In genomic region chr8:105263244-105263912, GRCm38 (mm10) we compare ENCODE assay signal across 9 mouse cellular contexts. TPM values are rescaled to one million over a fixed set of nuclear protein-coding genes. Genes with fewer than 3 reads are reported as not detected.
A peak's percentile ranks its signal among the peaks of the same experiment; 100 is the strongest.
DNase-seq lines count a peak whose midpoint lies in the region; ATAC-seq and TF ChIP-seq lines count a peak whose summit lies in the region.
"Had no signal": no experiment of that assay in that cellular context is flagged by ENCODE, and none has a peak within 500 bp of the region (broad histone marks: within the 10 kb centered on the region; RNA-seq: fewer than 3 reads in every experiment).

No protein-coding gene starts in this region.

- intact Hi-C loops in left cerebral cortex, postnatal 10 days (cut with DNase I): no loop called here

- H3K27me3 ChIP-seq in hindbrain, embryonic 13.5 days: peaks cover 96% of the 10 kb centered on the region
- H3K27me3 ChIP-seq in hindbrain, postnatal 0 days (ENCODE audit: insufficient read depth, low read length): peaks cover 14% of the 10 kb centered on the region
- H3K27me3 ChIP-seq in CH12.LX (replicated peaks): no peaks in the 10 kb centered on the region
- H3K27me3 ChIP-seq in limb, embryonic 15.5 days: peaks cover 71% of the 10 kb centered on the region

- H3K4me1 ChIP-seq in hindbrain, embryonic 13.5 days (replicated peaks): peaks cover 37% of the 10 kb centered on the region
- H3K4me1 ChIP-seq in hindbrain, postnatal 0 days (ENCODE audit: insufficient read depth, low read length): peaks cover 10% of the 10 kb centered on the region
- peaks cover 9 to 54% of the 10 kb centered on the region in 2 experiments; a peak in 3 of 4 replicates for H3K4me1 ChIP-seq in CH12.LX (ENCODE audit: control insufficient read depth in 1 of 2, insufficient read depth in 2 of 2)
- peaks cover 11% of the 10 kb centered on the region for H3K4me1 ChIP-seq in bone marrow, adult 2 months (ENCODE audit: control insufficient read depth, insufficient read depth, low read length)
- H3K4me1 ChIP-seq in limb, embryonic 15.5 days: peaks cover 36% of the 10 kb centered on the region

- no peak for ATAC-seq in hindbrain, embryonic 13.5 days (ENCODE audit: low FRiP score)
- no peak for ATAC-seq in hindbrain, postnatal 0 days
- ATAC-seq in limb, embryonic 15.5 days (ENCODE audit: insufficient number of reproducible peaks, low FRiP score, low TSS enrichment, low read depth): no peak

- H3K27ac ChIP-seq in hindbrain, embryonic 13.5 days: no peak overlapping the region
- no peak overlapping the region for H3K27ac ChIP-seq in hindbrain, postnatal 0 days
- H3K27ac ChIP-seq in CH12.LX (ENCODE audit: insufficient read depth, low read depth): no peak overlapping the region
- no peak overlapping the region for H3K27ac ChIP-seq in bone marrow, adult 2 months (ENCODE audit: control insufficient read depth, insufficient read depth, low read depth, low read length, poor library complexity)
- H3K27ac ChIP-seq in limb, embryonic 15.5 days: no peak overlapping the region

- 40% methylated on average over 16 of the region's 16 CpGs for WGBS in hindbrain, embryonic 13.5 days
- WGBS in hindbrain, postnatal 0 days: 43% methylated on average over 16 of the region's 16 CpGs
- 53% methylated on average over 16 of the region's 16 CpGs for WGBS in bone marrow, adult 2 months
- WGBS in limb, embryonic 15.5 days: 39% methylated on average over 16 of the region's 16 CpGs

- TF ChIP-seq CTCF in hindbrain, postnatal 0 days (IDR thresholded peaks at IDR 0.05; ENCODE audit: low read depth): no peak; the same call in 1 of the 2 replicates
- peak in 1 of 2 experiments; percentile 25; a peak in 1 of 4 replicates for TF ChIP-seq CTCF in CH12.LX (conservative IDR thresholded peaks at IDR 0.05 in 1 of 2, IDR thresholded peaks at IDR 0.05 in 1 of 2; ENCODE audit: low read depth in 2 of 2, low read length in 2 of 2)
- no peak for TF ChIP-seq CTCF in bone marrow, adult 2 months (IDR thresholded peaks at IDR 0.05; ENCODE audit: control insufficient read depth, insufficient read depth, low read length)

- H3K9me3 ChIP-seq in hindbrain, embryonic 13.5 days: peaks cover 5% of the 10 kb centered on the region; the same call in 1 of the 2 replicates
- H3K9me3 ChIP-seq in hindbrain, postnatal 0 days (ENCODE audit: low read length): no peaks in the 10 kb centered on the region
- H3K9me3 ChIP-seq in CH12.LX (replicated peaks; ENCODE audit: low read length): peaks cover 11% of the 10 kb centered on the region
- H3K9me3 ChIP-seq in limb, embryonic 15.5 days: no peaks in the 10 kb centered on the region

- H3K36me3 ChIP-seq in hindbrain, embryonic 13.5 days: no peaks in the 10 kb centered on the region
- no peaks in the 10 kb centered on the region for H3K36me3 ChIP-seq in hindbrain, postnatal 0 days (ENCODE audit: insufficient read depth, low read length)
- peaks cover 29 to 36% of the 10 kb centered on the region in 2 experiments for H3K36me3 ChIP-seq in CH12.LX (replicated peaks in 1 of 2; ENCODE audit: control insufficient read depth in 1 of 2, insufficient read depth in 1 of 2, low read length in 1 of 2)
- H3K36me3 ChIP-seq in limb, embryonic 15.5 days: no peaks in the 10 kb centered on the region

- H3K4me3 ChIP-seq in hindbrain, embryonic 13.5 days: peak overlapping the region; percentile 55; the same call in 1 of the 2 replicates
- no peak overlapping the region for H3K4me3 ChIP-seq in hindbrain, postnatal 0 days (ENCODE audit: low read length)
- H3K4me3 ChIP-seq in CH12.LX (replicated peaks in 1 of 3; ENCODE audit: low read depth in 2 of 3, low read length in 2 of 3, poor library complexity in 1 of 3): peak overlapping the region in 2 of 3 experiments; percentile 83 to 86
- H3K4me3 ChIP-seq in bone marrow, adult 2 months (replicated peaks; ENCODE audit: control insufficient read depth, low read depth, low read length): peak overlapping the region; percentile 99
- peak overlapping the region; percentile 68 for H3K4me3 ChIP-seq in limb, embryonic 15.5 days

- H3K9ac ChIP-seq in hindbrain, embryonic 13.5 days: no peak overlapping the region
- H3K9ac ChIP-seq in hindbrain, postnatal 0 days (replicated peaks; ENCODE audit: low read length): no peak overlapping the region
- 0 out of 2 replicates have a peak overlapping the region, but pooled peaks have one; percentile 54 for H3K9ac ChIP-seq in CH12.LX (ENCODE audit: insufficient read depth, low read depth)
- no peak overlapping the region for H3K9ac ChIP-seq in limb, embryonic 15.5 days

- H3K79me2 ChIP-seq in CH12.LX (replicated peaks; ENCODE audit: control insufficient read depth, extremely low read depth, insufficient read depth, poor library complexity, severe bottlenecking): no peaks in the 10 kb centered on the region

- no peak for TF ChIP-seq POLR2A in CH12.LX (IDR thresholded peaks at IDR 0.05; ENCODE audit: low read depth, low read length)
- no peak for TF ChIP-seq POLR2A in bone marrow, adult 2 months (IDR thresholded peaks at IDR 0.05; ENCODE audit: borderline replicate concordance, control insufficient read depth, low read depth, low read length)

- dilution Hi-C loops in CH12.LX (cut with MboI; ENCODE audit: extremely low pct_ligation_motif_present, extremely low pct_unique_long_range_greater_than_20kb, low sequenced_read_pairs): no loop called here

- no peak for TF ChIP-seq EP300 in CH12.LX (IDR thresholded peaks at IDR 0.05; ENCODE audit: low read length)

- no peak for TF ChIP-seq RAD21 in CH12.LX (IDR thresholded peaks at IDR 0.05; ENCODE audit: low read depth, low read length)

- in situ Hi-C loops in CH12.LX (cut with MboI; ENCODE audit: low pct_ligation_motif_present, low pct_unique_long_range_greater_than_20kb, low sequenced_read_pairs): no loop called here

- no peak overlapping the region for H3K4me2 ChIP-seq in hindbrain, embryonic 13.5 days
- no peak overlapping the region for H3K4me2 ChIP-seq in hindbrain, postnatal 0 days (ENCODE audit: low read depth, low read length)
- peak overlapping the region; percentile 85 for H3K4me2 ChIP-seq in CH12.LX (ENCODE audit: insufficient read depth, low read depth, poor library complexity, severe bottlenecking)
- H3K4me2 ChIP-seq in limb, embryonic 15.5 days: peak overlapping the region; percentile 86

- no peak for DNase-seq in hindbrain, postnatal 0 days (ENCODE audit: low spot score)
- no peak for DNase-seq in CH12.LX (ENCODE audit: extremely low read depth)
- no peak for DNase-seq in left cerebral cortex, postnatal 10 days (ENCODE audit: extremely low spot score in 1 of 2, low spot score in 2 of 2)
- DNase-seq in gastrocnemius, postnatal 25 days: no peak
- no peak for DNase-seq in embryo, embryonic 11 days
- DNase-seq: adrenal gland, adult 2 months had no signal

RNA-seq across cellular contexts. Expression of gene Tradd, which starts 1.0 kb away (rescaled TPM):
- polyA plus RNA-seq in hindbrain, embryonic 13.5 days (2015; fragmentation: Nextera tagmentation; extraction: Ambion mirVana): 19.9 and 21.1 TPM in 2 replicates
- 11.5 and 15.6 TPM in 2 replicates for total RNA-seq in hindbrain, postnatal 0 days (2014; rRNA removed)
- 14.6 and 14.9 TPM in 2 replicates for polyA plus RNA-seq in hindbrain, postnatal 0 days (2015; fragmentation: Nextera tagmentation; extraction: Ambion mirVana)
- total RNA-seq in CH12.LX (2012; rRNA removed): 30.8 and 31.0 TPM in 2 replicates
- 20.4 and 20.7 TPM in 2 replicates for total RNA-seq in CH12.LX (2014; rRNA removed)
- 18.6 and 24.3 TPM in 2 replicates for polyA plus RNA-seq in CH12.LX (2012; ENCODE audit: insufficient read length, low read depth)
- 11.3 and 12.0 TPM in 2 replicates for polyA plus RNA-seq in bone marrow, adult 2 months (2011; ENCODE audit: insufficient read depth, insufficient read length, low replicate concordance, missing spikeins)
- 30.8 and 38.0 TPM in 2 replicates for polyA plus RNA-seq in limb, embryonic 15.5 days (2015; fragmentation: Nextera tagmentation; extraction: Ambion mirVana)
- 1 to 10 TPM; 5.5 to 5.8 TPM for total RNA-seq in left cerebral cortex, postnatal 10 days (2021)
- total RNA-seq in gastrocnemius, postnatal 25 days (2021): 1 to 10 TPM; 3.0 TPM

RNA-seq across cellular contexts. Expression of gene Fbxl8, which starts 1.1 kb away (rescaled TPM):
- polyA plus RNA-seq in hindbrain, embryonic 13.5 days (2015; fragmentation: Nextera tagmentation; extraction: Ambion mirVana): 1.1 and 1.2 TPM in 2 replicates
- 0.50 and 3.1 TPM in 2 replicates for total RNA-seq in hindbrain, postnatal 0 days (2014; rRNA removed)
- 1.2 and 1.3 TPM in 2 replicates for polyA plus RNA-seq in hindbrain, postnatal 0 days (2015; fragmentation: Nextera tagmentation; extraction: Ambion mirVana)
- total RNA-seq in CH12.LX (2012; rRNA removed): 8.6 and 10.5 TPM in 2 replicates
- total RNA-seq in CH12.LX (2014; rRNA removed): 4.6 and 5.2 TPM in 2 replicates
- 5.4 and 5.9 TPM in 2 replicates for polyA plus RNA-seq in CH12.LX (2012; ENCODE audit: insufficient read length, low read depth)
- 0.50 and 3.7 TPM in 2 replicates for polyA plus RNA-seq in bone marrow, adult 2 months (2011; ENCODE audit: insufficient read depth, insufficient read length, low replicate concordance, missing spikeins)
- polyA plus RNA-seq in limb, embryonic 15.5 days (2015; fragmentation: Nextera tagmentation; extraction: Ambion mirVana): 4.6 and 4.9 TPM in 2 replicates
- total RNA-seq in left cerebral cortex, postnatal 10 days (2021): under 1 TPM; 0.58 to 0.61 TPM
- total RNA-seq in gastrocnemius, postnatal 25 days (2021): 1 to 10 TPM in 1 of 2 experiments, under 1 TPM in 1; 0.90 to 1.0 TPM

RNA-seq across cellular contexts. Expression of gene Hsf4, which starts 6.2 kb away (rescaled TPM):
- 0.27 and 0.44 TPM in 2 replicates for polyA plus RNA-seq in hindbrain, embryonic 13.5 days (2015; fragmentation: Nextera tagmentation; extraction: Ambion mirVana)
- 0.63 TPM in 1 of 2 replicates, not detected in the other for total RNA-seq in hindbrain, postnatal 0 days (2014; rRNA removed)
- polyA plus RNA-seq in hindbrain, postnatal 0 days (2015; fragmentation: Nextera tagmentation; extraction: Ambion mirVana): 1.4 and 1.5 TPM in 2 replicates
- 0.08 TPM in 1 of 2 replicates, not detected in the other for total RNA-seq in CH12.LX (2012; rRNA removed)
- total RNA-seq in CH12.LX (2014; rRNA removed): not detected in 2 replicates
- not detected in 2 replicates for polyA plus RNA-seq in CH12.LX (2012; ENCODE audit: insufficient read length, low read depth)
- 0.95 TPM in 1 of 2 replicates, not detected in the other for polyA plus RNA-seq in bone marrow, adult 2 months (2011; ENCODE audit: insufficient read depth, insufficient read length, low replicate concordance, missing spikeins)
- polyA plus RNA-seq in limb, embryonic 15.5 days (2015; fragmentation: Nextera tagmentation; extraction: Ambion mirVana): 0.33 and 0.41 TPM in 2 replicates
- under 1 TPM; 0.34 to 0.75 TPM for total RNA-seq in left cerebral cortex, postnatal 10 days (2021)
- total RNA-seq in gastrocnemius, postnatal 25 days (2021): 1 to 10 TPM; 2.9 to 3.0 TPM

RNA-seq across cellular contexts. Expression of gene B3gnt9, which starts 8.4 kb away (rescaled TPM):
- polyA plus RNA-seq in hindbrain, embryonic 13.5 days (2015; fragmentation: Nextera tagmentation; extraction: Ambion mirVana): 6.2 and 6.7 TPM in 2 replicates
- 17.4 and 18.8 TPM in 2 replicates for total RNA-seq in hindbrain, postnatal 0 days (2014; rRNA removed)
- 10.4 and 10.7 TPM in 2 replicates for polyA plus RNA-seq in hindbrain, postnatal 0 days (2015; fragmentation: Nextera tagmentation; extraction: Ambion mirVana)
- 4.0 and 4.1 TPM in 2 replicates for total RNA-seq in CH12.LX (2012; rRNA removed)
- 0.66 and 0.78 TPM in 2 replicates for total RNA-seq in CH12.LX (2014; rRNA removed)
- 0.57 and 0.91 TPM in 2 replicates for polyA plus RNA-seq in CH12.LX (2012; ENCODE audit: insufficient read length, low read depth)
- 0.82 TPM in 1 of 2 replicates, not detected in the other for polyA plus RNA-seq in bone marrow, adult 2 months (2011; ENCODE audit: insufficient read depth, insufficient read length, low replicate concordance, missing spikeins)
- polyA plus RNA-seq in limb, embryonic 15.5 days (2015; fragmentation: Nextera tagmentation; extraction: Ambion mirVana): 50.7 and 50.8 TPM in 2 replicates
- total RNA-seq in left cerebral cortex, postnatal 10 days (2021): 1 to 10 TPM; 3.0 to 3.8 TPM
- 1 to 10 TPM; 2.6 TPM for total RNA-seq in gastrocnemius, postnatal 25 days (2021)

RNA-seq across cellular contexts. Expression of gene Nol3, which starts 12.6 kb away (rescaled TPM):
- polyA plus RNA-seq in hindbrain, embryonic 13.5 days (2015; fragmentation: Nextera tagmentation; extraction: Ambion mirVana): 3.9 and 4.5 TPM in 2 replicates
- total RNA-seq in hindbrain, postnatal 0 days (2014; rRNA removed): 2.1 and 2.6 TPM in 2 replicates
- 6.6 and 6.9 TPM in 2 replicates for polyA plus RNA-seq in hindbrain, postnatal 0 days (2015; fragmentation: Nextera tagmentation; extraction: Ambion mirVana)
- total RNA-seq in CH12.LX (2012; rRNA removed) (0.34 and 0.42 TPM in 2 replicates), CH12.LX (2014; rRNA removed) (not detected in 2 replicates)
- polyA plus RNA-seq in CH12.LX (2012; ENCODE audit: insufficient read length, low read depth): 0.31 TPM in 1 of 2 replicates, not detected in the other
- 0.70 TPM in 1 of 2 replicates, not detected in the other for polyA plus RNA-seq in bone marrow, adult 2 months (2011; ENCODE audit: insufficient read depth, insufficient read length, low replicate concordance, missing spikeins)
- 3.1 and 5.3 TPM in 2 replicates for polyA plus RNA-seq in limb, embryonic 15.5 days (2015; fragmentation: Nextera tagmentation; extraction: Ambion mirVana)
- 1 to 10 TPM; 3.2 to 3.5 TPM for total RNA-seq in left cerebral cortex, postnatal 10 days (2021)
- total RNA-seq in gastrocnemius, postnatal 25 days (2021): 10 to 100 TPM; 22.3 to 23.3 TPM

Comparison
In these comparisons a context has a peak if more than half of its experiments do, and no peak if none do; other contexts are left out.
1. H3K4me2 ChIP-seq: peak in CH12.LX (single experiment) and limb, embryonic 15.5 days (single experiment); none in hindbrain, embryonic 13.5 days (single experiment) and hindbrain, postnatal 0 days (single experiment).